Mouse (Mus musculus): ENCODE measurements around the gene Rpl41.

GRCm38 (mm10) chr10:128535624-128536265 is 13.4 kb downstream of the Rpl41 start:
- TF ChIP-seq POLR2A (IDR thresholded peaks at IDR 0.05; ENCODE audit: low read depth, low read length) (no peak), CTCF (IDR thresholded peaks at IDR 0.05; ENCODE audit: extremely low read depth, insufficient read depth, insufficient read length, insufficient replicate concordance) (no peak)

All from spleen, adult 2 months (tissue).